Mouse (Mus musculus): ENCODE measurements around the gene Gclm.
A peak's percentile ranks its signal among the peaks of the same experiment; 100 is the strongest.

Gene Gclm

DNA sequence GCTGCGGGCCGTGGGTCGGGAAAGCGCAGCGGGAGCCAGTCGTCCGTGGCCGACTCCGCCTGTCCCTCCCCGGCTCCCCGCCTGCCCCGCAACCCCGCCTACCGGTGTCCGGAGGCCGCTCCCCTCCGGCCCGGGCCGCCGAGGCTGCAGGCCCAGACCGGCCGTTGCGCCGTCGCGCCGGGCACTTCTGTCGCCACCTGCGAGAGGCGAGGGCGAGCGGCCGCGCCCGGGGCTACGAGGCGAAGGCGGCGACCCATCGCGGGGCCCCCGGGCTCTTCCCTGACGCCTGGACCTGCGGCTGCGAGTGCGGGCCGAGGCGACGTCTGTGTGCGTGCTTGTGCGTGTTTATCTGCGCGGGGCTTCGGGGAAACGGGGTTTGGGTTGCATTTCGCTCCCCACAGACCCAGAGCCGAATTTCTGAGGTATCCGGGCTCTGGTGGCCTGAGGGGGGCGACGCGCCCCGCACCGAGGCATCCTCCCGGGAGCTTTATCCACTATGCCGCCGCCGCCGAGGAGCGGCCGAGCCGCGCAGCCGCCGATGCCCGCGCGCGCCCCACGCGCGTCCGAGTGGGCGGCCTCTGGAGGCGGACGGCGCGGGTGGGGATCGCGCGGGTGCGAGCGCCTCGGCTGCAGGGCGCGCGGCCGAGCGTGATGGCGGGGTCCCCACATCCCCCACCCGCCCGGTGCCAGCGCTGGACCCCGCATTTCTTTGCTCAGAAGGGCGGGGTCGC lies 48.0 kb downstream of the Gclm start:
- peak; percentile 70 to 80 for DNase-seq

GRCm38 (mm10) chr3:122293954-122294850 lies 48.8 kb downstream of the Gclm start, which contains the start of gene Bcar3:
Gene Bcar3, plus strand, starts transcription at chr3:122294136.
- DNase-seq: peak; percentile 88 to 90

GRCm38 (mm10) chr3:122295511-122295910 lies 50.2 kb downstream of the Gclm start:
- peak; percentile 34 for DNase-seq

GRCm38 (mm10) chr3:122296979-122297378 lies 51.6 kb downstream of the Gclm start:
- peak in 1 of 2 experiments; percentile 17 for DNase-seq

- DNase-seq: no peak
Observed at GRCm38 (mm10) chr3:122300983-122301919, 55.9 kb downstream of the Gclm start.

GRCm38 (mm10) chr3:122304560-122304959 lies 59.2 kb downstream of the Gclm start:
- no peak for DNase-seq

GRCm38 (mm10) chr3:122307894-122308671 lies 62.7 kb downstream of the Gclm start:
- no peak for DNase-seq

- DNase-seq: no peak
Observed at GRCm38 (mm10) chr3:122308981-122309380, 63.6 kb downstream of the Gclm start.

DNA sequence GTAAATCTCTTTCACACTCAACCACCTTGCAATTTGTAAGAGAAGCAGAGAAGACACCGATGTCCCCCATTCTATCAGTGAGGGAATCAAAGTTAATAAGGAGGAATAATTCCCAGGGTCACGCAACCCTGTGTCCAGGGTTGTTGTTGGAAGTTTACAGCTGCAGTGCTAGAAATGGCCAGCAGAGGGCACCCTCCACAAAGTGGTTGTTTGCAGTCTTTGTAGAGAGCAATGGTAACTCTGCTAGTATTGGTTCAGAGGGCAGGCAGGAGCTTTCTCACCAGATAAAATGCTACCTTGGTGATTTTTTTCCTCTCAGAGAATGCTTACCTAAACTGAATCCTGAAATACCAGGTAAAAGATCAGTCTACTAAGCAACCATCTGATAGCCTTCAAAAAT lies 66.7 kb downstream of the Gclm start:
- DNase-seq: peak; percentile 88 to 94

- DNase-seq: no peak
Observed at GRCm38 (mm10) chr3:122312936-122313629, 67.7 kb downstream of the Gclm start.

DNA sequence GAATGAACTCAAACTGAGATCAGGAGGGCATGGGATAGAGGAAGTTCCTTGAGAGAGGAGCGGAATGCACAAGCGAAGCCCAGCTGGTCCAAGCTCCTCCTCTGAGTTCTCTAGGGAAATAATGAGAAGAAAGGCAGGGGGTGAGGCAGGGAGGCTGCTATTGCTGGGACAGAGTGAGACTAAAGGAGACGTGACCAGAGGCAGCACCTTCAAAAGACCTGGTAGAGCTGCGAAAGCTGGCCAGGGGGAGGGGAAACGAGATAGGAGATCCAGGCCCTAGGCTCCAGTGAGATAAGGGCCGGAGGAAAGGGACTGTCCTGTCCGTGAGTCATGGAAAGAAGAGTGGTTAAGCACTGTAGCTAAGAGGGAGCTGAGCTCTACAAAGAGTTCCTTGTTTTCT lies 68.6 kb downstream of the Gclm start:
- DNase-seq: no peak

DNA sequence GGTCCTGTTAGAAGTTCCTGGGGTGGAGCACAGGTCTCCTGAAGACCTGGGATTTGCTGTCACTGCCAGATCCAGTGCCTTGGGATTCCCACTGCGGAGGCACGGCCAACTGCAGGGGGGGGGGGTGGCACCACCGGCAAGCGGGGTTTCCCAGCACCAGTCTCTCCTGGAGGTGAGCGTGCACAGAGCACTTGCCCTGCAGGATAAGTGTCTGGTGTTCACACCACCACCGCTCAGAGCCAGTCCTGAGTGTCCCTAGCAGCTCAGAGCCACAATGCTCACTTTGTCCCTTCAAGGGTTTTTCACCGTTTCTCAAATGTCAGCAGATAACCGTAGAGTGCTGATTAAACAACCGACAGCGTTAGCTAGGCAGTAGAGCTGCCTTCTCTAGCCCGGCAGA lies 71.3 kb downstream of the Gclm start:
- no peak for DNase-seq

DNA sequence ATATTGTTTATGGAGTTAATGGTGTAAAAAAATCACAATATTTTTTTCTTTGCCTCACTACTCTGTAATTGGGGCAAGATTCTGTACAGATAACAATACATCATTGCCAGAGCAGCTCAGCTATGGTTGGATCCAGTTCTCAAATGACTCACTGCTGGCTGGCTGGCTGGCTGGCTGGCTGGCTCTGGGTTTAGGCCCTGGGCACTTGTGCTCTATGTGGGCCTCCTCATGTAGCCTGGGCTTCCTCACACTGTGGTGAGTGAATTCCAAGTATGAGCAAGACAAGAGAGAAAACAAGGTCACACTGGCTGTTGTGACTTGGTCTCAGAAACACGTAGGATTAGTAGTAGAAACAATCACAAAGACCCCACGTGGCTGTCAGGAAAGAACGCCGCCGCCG lies 72.0 kb downstream of the Gclm start:
- no peak for DNase-seq
